Mouse (Mus musculus): ENCODE measurements around the gene Hist1h1c. TPM values are rescaled to one million over a fixed set of nuclear protein-coding genes. Genes with fewer than 3 reads are reported as not detected.
A peak's percentile ranks its signal among the peaks of the same experiment; 100 is the strongest.
"Not testable (repeated sequence)": the region's sequence is repeated elsewhere in the genome, so short reads cannot be mapped to it uniquely, and the experiment has no call there.

The Hist1h1c gene
- polyA plus RNA-seq, 1 experiment from 2014 or later = 72.2 TPM

- 1% methylated on average over 13 of the region's 23 CpGs for WGBS (ENCODE audit: insufficient replicate concordance)
- Histone ChIP-seq H3K4me2 (peak overlapping the region; percentile 72), H3K36me3 (no peaks in the 10 kb centered on the region), H3K4me1 (replicated peaks) (peaks cover 65% of the 10 kb centered on the region), H3K9me3 (replicated peaks) (no peaks in the 10 kb centered on the region), H3K9ac (peak overlapping the region; percentile 78), H3K27me3 (no peaks in the 10 kb centered on the region), H3K4me3 (replicated peaks) (peak overlapping the region; percentile 52), H3K27ac (peak overlapping the region; percentile 98)
- ATAC-seq (ENCODE audit: low read depth) = peak; percentile 10
- peak; percentile 74 for DNase-seq
Measured at GRCm38 (mm10) chr13:23757211-23757773, 18.7 kb downstream of the Hist1h1c start.

GRCm38 (mm10) chr13:23757921-23758320 is 19.3 kb downstream of the Hist1h1c start:
- Histone ChIP-seq H3K27me3 (no peaks in the 10 kb centered on the region), H3K27ac (peak overlapping the region; percentile 98), H3K36me3 (no peaks in the 10 kb centered on the region), H3K4me3 (replicated peaks) (peak overlapping the region; percentile 52), H3K4me2 (peak overlapping the region; percentile 55), H3K4me1 (replicated peaks) (peaks cover 66% of the 10 kb centered on the region), H3K9ac (peak overlapping the region; percentile 78), H3K9me3 (replicated peaks) (no peaks in the 10 kb centered on the region)
- no peak for ATAC-seq (ENCODE audit: low read depth)
- WGBS (ENCODE audit: insufficient replicate concordance) = 33% methylated on average over 3 of the region's 3 CpGs
- no peak for DNase-seq

GRCm38 (mm10) chr13:23759251-23759771 is 20.7 kb downstream of the Hist1h1c start:
- peak overlapping the region; percentile 63 for H3K4me3 ChIP-seq (replicated peaks)
- 85% methylated on average over 3 of the region's 3 CpGs for WGBS (ENCODE audit: insufficient replicate concordance)
- DNase-seq (no peak), ATAC-seq (ENCODE audit: low read depth) (no peak)
- H3K9me3 ChIP-seq (replicated peaks) = no peaks in the 10 kb centered on the region
- no peaks in the 10 kb centered on the region for H3K27me3 ChIP-seq
- peak overlapping the region; percentile 83 for H3K4me2 ChIP-seq
- no peaks in the 10 kb centered on the region for H3K36me3 ChIP-seq
- H3K27ac ChIP-seq = peak overlapping the region; percentile 98
- H3K9ac ChIP-seq = peak overlapping the region; percentile 78
- H3K4me1 ChIP-seq (replicated peaks) = peaks cover 67% of the 10 kb centered on the region

GRCm38 (mm10) chr13:23759916-23760239 is 21.3 kb downstream of the Hist1h1c start:
- H3K9ac ChIP-seq = peak overlapping the region; percentile 78
- no peaks in the 10 kb centered on the region for H3K9me3 ChIP-seq (replicated peaks)
- DNase-seq (no peak), ATAC-seq (ENCODE audit: low read depth) (no peak)
- peaks cover 73% of the 10 kb centered on the region for H3K4me1 ChIP-seq (replicated peaks)
- 49% methylated on average over 1 of the region's 1 CpGs for WGBS (ENCODE audit: insufficient replicate concordance)
- H3K36me3 ChIP-seq = no peaks in the 10 kb centered on the region
- H3K4me2 ChIP-seq = peak overlapping the region; percentile 83
- no peaks in the 10 kb centered on the region for H3K27me3 ChIP-seq
- H3K27ac ChIP-seq = peak overlapping the region; percentile 98
- peak overlapping the region; percentile 63 for H3K4me3 ChIP-seq (replicated peaks)

- Histone ChIP-seq H3K27me3 (no peaks in the 10 kb centered on the region), H3K4me2 (peak overlapping the region; percentile 83), H3K27ac (peak overlapping the region; percentile 98), H3K36me3 (no peaks in the 10 kb centered on the region), H3K4me3 (replicated peaks) (peak overlapping the region; percentile 63), H3K9me3 (replicated peaks) (no peaks in the 10 kb centered on the region), H3K9ac (peak overlapping the region; percentile 78), H3K4me1 (replicated peaks) (peaks cover 73% of the 10 kb centered on the region)
- DNase-seq (peak; percentile 47), ATAC-seq (ENCODE audit: low read depth) (no peak)
- under 1% methylated on average over 26 of the region's 27 CpGs for WGBS (ENCODE audit: insufficient replicate concordance)
Measured at GRCm38 (mm10) chr13:23760240-23760971, 21.8 kb downstream of the Hist1h1c start.

- Histone ChIP-seq H3K4me2 (peak within 1 kb of the TSS; percentile 83), H3K9me3 (replicated peaks) (no peaks in the 10 kb centered on the region), H3K27me3 (no peaks in the 10 kb centered on the region), H3K27ac (peak within 1 kb of the TSS; percentile 98), H3K9ac (peak within 1 kb of the TSS; percentile 78), H3K4me1 (replicated peaks) (peaks cover 73% of the 10 kb centered on the region), H3K4me3 (replicated peaks) (peak within 1 kb of the TSS; percentile 63), H3K36me3 (no peaks in the 10 kb centered on the region)
- WGBS (ENCODE audit: insufficient replicate concordance) = under 1% methylated on average over 67 of the region's 72 CpGs
- peak; percentile 99 for DNase-seq
- ATAC-seq (ENCODE audit: low read depth) = peak; percentile 62
Measured at GRCm38 (mm10) chr13:23760972-23761864, 22.6 kb downstream of the Hist1h1c start, which contains the start of gene Hist1h4a. Hist1h4a (minus strand) TSS chr13:23761230.

GRCm38 (mm10) chr13:23761871-23762821 is 23.5 kb downstream of the Hist1h1c start, which contains the start of gene Hist1h3a:
Hist1h3a (minus strand) TSS chr13:23762386.
- not testable (repeated sequence) for H3K36me3 ChIP-seq; H3K9me3 ChIP-seq (replicated peaks); H3K27me3 ChIP-seq
- H3K4me2 ChIP-seq = peak within 1 kb of the TSS; percentile 83
- H3K9ac ChIP-seq = peak within 1 kb of the TSS; percentile 84
- peak; percentile 56 for ATAC-seq (ENCODE audit: low read depth)
- peaks cover 78% of the 10 kb centered on the region for H3K4me1 ChIP-seq (replicated peaks)
- peak; percentile 80 for DNase-seq
- 1% methylated on average over 35 of the region's 52 CpGs for WGBS (ENCODE audit: insufficient replicate concordance)
- H3K4me3 ChIP-seq (replicated peaks) = peak within 1 kb of the TSS; percentile 63
- peak within 1 kb of the TSS; percentile 98 for H3K27ac ChIP-seq

GRCm38 (mm10) chr13:23763242-23763585 is 24.6 kb downstream of the Hist1h1c start:
- no peak for DNase-seq

GRCm38 (mm10) chr13:23763586-23764323 is 25.1 kb downstream of the Hist1h1c start, which contains the start of gene Hist1h1a:
Hist1h1a (plus strand) TSS chr13:23763666.
- DNase-seq (peak; percentile 92), ATAC-seq (ENCODE audit: low read depth) (peak; percentile 38)
- peak within 1 kb of the TSS; percentile 98 for H3K27ac ChIP-seq
- peak within 1 kb of the TSS; percentile 83 for H3K4me2 ChIP-seq
- H3K36me3 ChIP-seq = no peaks in the 10 kb centered on the region
- WGBS (ENCODE audit: insufficient replicate concordance) = 1% methylated on average over 34 of the region's 34 CpGs
- peaks cover 66% of the 10 kb centered on the region for H3K4me1 ChIP-seq (replicated peaks)
- peak within 1 kb of the TSS; percentile 84 for H3K9ac ChIP-seq
- H3K9me3 ChIP-seq (replicated peaks) = no peaks in the 10 kb centered on the region
- H3K27me3 ChIP-seq = no peaks in the 10 kb centered on the region
- H3K4me3 ChIP-seq (replicated peaks) = peak within 1 kb of the TSS; percentile 63

More at GRCm38 (mm10) chr13:23763242-23763585, 24.6 kb downstream of the Hist1h1c start:
- Histone ChIP-seq H3K4me1 (replicated peaks) (peaks cover 69% of the 10 kb centered on the region), H3K4me3 (replicated peaks) (peak overlapping the region; percentile 63), H3K36me3 (no peaks in the 10 kb centered on the region), H3K27ac (peak overlapping the region; percentile 98), H3K9ac (peak overlapping the region; percentile 84), H3K4me2 (peak overlapping the region; percentile 83), H3K27me3 (no peaks in the 10 kb centered on the region), H3K9me3 (replicated peaks) (no peaks in the 10 kb centered on the region)
- 2% methylated on average over 10 of the region's 10 CpGs for WGBS (ENCODE audit: insufficient replicate concordance)
- no peak for ATAC-seq (ENCODE audit: low read depth)
